Mouse (Mus musculus): ENCODE results near the gene 3110009E18Rik.

DNA sequence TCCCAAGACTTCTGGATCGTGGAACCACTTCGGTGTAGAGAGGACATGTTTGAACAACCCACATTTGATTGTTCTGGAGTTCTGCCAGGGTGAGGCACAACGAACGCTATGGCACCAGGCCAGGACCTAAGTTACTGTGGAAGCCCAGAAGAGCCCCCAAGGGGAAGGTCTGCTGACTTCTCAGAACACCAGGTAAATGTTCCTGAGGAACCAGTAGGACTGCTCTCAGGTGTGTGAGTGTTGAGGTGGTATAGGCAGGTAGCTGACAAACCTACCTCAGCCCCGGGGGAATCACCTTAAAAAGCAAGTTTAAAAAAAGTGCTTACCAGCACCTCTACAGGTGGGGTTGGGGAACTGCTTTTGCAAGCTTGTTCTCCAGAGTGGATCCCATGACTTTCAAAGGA lies 15.4 kb upstream of the 3110009E18Rik start:
- TF ChIP-seq CTCF (IDR thresholded peaks at IDR 0.05 in 2 of 3, conservative IDR thresholded peaks at IDR 0.05 in 1 of 3; ENCODE audit: control insufficient read depth in 1 of 3, insufficient read depth in 1 of 3, low read depth in 2 of 3, low read length in 3 of 3, poor library complexity in 1 of 3, severe bottlenecking in 1 of 3), result no peak
- TF ChIP-seq EP300 (IDR thresholded peaks at IDR 0.05; ENCODE audit: low read depth in 1 of 2, low read length in 2 of 2), result 0 out of 4 replicates have a peak, but pooled peaks of 1 of the 2 experiments have one; percentile 9
- no peak for TF ChIP-seq MXI1 (IDR thresholded peaks at IDR 0.05; ENCODE audit: low read depth, low read length)
- no peak for TF ChIP-seq JUND (IDR thresholded peaks at IDR 0.05; ENCODE audit: low read depth, low read length)
- TF ChIP-seq CHD1 (IDR thresholded peaks at IDR 0.05; ENCODE audit: low read depth, low read length), result no peak
- TF ChIP-seq MAFK (IDR thresholded peaks at IDR 0.05; ENCODE audit: borderline replicate concordance, low read depth, low read length), result no peak
- TF ChIP-seq HCFC1 (IDR thresholded peaks at IDR 0.05; ENCODE audit: low read depth, low read length), result no peak
- TF ChIP-seq MEF2A (IDR thresholded peaks at IDR 0.05; ENCODE audit: extremely low read depth, insufficient replicate concordance, low read depth, low read length, poor library complexity, severe bottlenecking), result no peak
- TF ChIP-seq TAL1 (IDR thresholded peaks at IDR 0.05; ENCODE audit: low read length), result no peak
- no peak for TF ChIP-seq POLR2AphosphoS2 (IDR thresholded peaks at IDR 0.05; ENCODE audit: low read length)
- TF ChIP-seq USF2 (IDR thresholded peaks at IDR 0.05; ENCODE audit: borderline replicate concordance in 1 of 2, insufficient read depth in 1 of 2, low read depth in 1 of 2, low read length in 2 of 2), result no peak
